Mouse (Mus musculus): Measurements from ENCODE around the gene Plp2. TPM values are rescaled to one million over a fixed set of nuclear protein-coding genes. Genes with fewer than 3 reads are reported as not detected.

Gene Plp2
- polyA plus RNA-seq, 1 experiment from 2014 or later, result 51.5 TPM

Other genes starting within 250 kb of the Plp2 start
- 0.09 TPM in 1 of 2 replicates, not detected in the other for gene Foxp3, start 97.7 kb downstream of the Plp2 start, polyA plus RNA-seq (2014; fragmentation: Nextera tagmentation; extraction: Ambion mirVana)
- 2.6 and 3.3 TPM in 2 replicates for gene Ppp1r3f, start 97.1 kb downstream of the Plp2 start, polyA plus RNA-seq (2014; fragmentation: Nextera tagmentation; extraction: Ambion mirVana)
- gene Ccdc22, start 65.9 kb downstream of the Plp2 start, polyA plus RNA-seq (2014; fragmentation: Nextera tagmentation; extraction: Ambion mirVana), result 37.0 and 44.0 TPM in 2 replicates
- not detected in 2 replicates for gene Cacna1f, start 64.3 kb downstream of the Plp2 start, polyA plus RNA-seq (2014; fragmentation: Nextera tagmentation; extraction: Ambion mirVana)
- 69.2 and 96.1 TPM in 2 replicates for gene Syp, start 32.9 kb downstream of the Plp2 start, polyA plus RNA-seq (2014; fragmentation: Nextera tagmentation; extraction: Ambion mirVana)
- gene Prickle3, start 14.1 kb downstream of the Plp2 start, polyA plus RNA-seq (2014; fragmentation: Nextera tagmentation; extraction: Ambion mirVana), result 0.94 and 1.6 TPM in 2 replicates
- 0.13 TPM in 1 of 2 replicates, not detected in the other for gene Magix, start 9.9 kb upstream of the Plp2 start, polyA plus RNA-seq (2014; fragmentation: Nextera tagmentation; extraction: Ambion mirVana)
- gene Gpkow, start 25.7 kb upstream of the Plp2 start, polyA plus RNA-seq (2014; fragmentation: Nextera tagmentation; extraction: Ambion mirVana), result 56.2 and 57.4 TPM in 2 replicates
- 30.2 and 31.3 TPM in 2 replicates for gene Wdr45, start 42.9 kb upstream of the Plp2 start, polyA plus RNA-seq (2014; fragmentation: Nextera tagmentation; extraction: Ambion mirVana)
- not detected in 2 replicates for gene Gm45208, start 50.9 kb upstream of the Plp2 start, polyA plus RNA-seq (2014; fragmentation: Nextera tagmentation; extraction: Ambion mirVana)
- gene Praf2, start 57.0 kb upstream of the Plp2 start, polyA plus RNA-seq (2014; fragmentation: Nextera tagmentation; extraction: Ambion mirVana), result 139 and 145 TPM in 2 replicates
- 43.8 and 45.3 TPM in 2 replicates for gene Ccdc120, start 79.5 kb upstream of the Plp2 start, polyA plus RNA-seq (2014; fragmentation: Nextera tagmentation; extraction: Ambion mirVana)
- 16.1 and 23.9 TPM in 2 replicates for gene Tfe3, start 91.2 kb upstream of the Plp2 start, polyA plus RNA-seq (2014; fragmentation: Nextera tagmentation; extraction: Ambion mirVana)
- gene Gripap1, start 118.4 kb upstream of the Plp2 start, polyA plus RNA-seq (2014; fragmentation: Nextera tagmentation; extraction: Ambion mirVana), result 44.0 and 50.4 TPM in 2 replicates
- gene Kcnd1, start 150.9 kb upstream of the Plp2 start, polyA plus RNA-seq (2014; fragmentation: Nextera tagmentation; extraction: Ambion mirVana), result 1.3 and 1.6 TPM in 2 replicates
- 31.8 and 36.9 TPM in 2 replicates for gene Otud5, start 170.0 kb upstream of the Plp2 start, polyA plus RNA-seq (2014; fragmentation: Nextera tagmentation; extraction: Ambion mirVana)
- 11.3 and 15.1 TPM in 2 replicates for gene Pim2, start 206.9 kb upstream of the Plp2 start, polyA plus RNA-seq (2014; fragmentation: Nextera tagmentation; extraction: Ambion mirVana)
- gene Slc35a2, start 212.6 kb upstream of the Plp2 start, polyA plus RNA-seq (2014; fragmentation: Nextera tagmentation; extraction: Ambion mirVana), result 17.1 and 17.8 TPM in 2 replicates
- 144 and 172 TPM in 2 replicates for gene Pqbp1, start 227.9 kb upstream of the Plp2 start, polyA plus RNA-seq (2014; fragmentation: Nextera tagmentation; extraction: Ambion mirVana)
- gene Timm17b, start 228.0 kb upstream of the Plp2 start, polyA plus RNA-seq (2014; fragmentation: Nextera tagmentation; extraction: Ambion mirVana), result 193 and 227 TPM in 2 replicates
- gene Gm10491, start 236.4 kb upstream of the Plp2 start, polyA plus RNA-seq (2014; fragmentation: Nextera tagmentation; extraction: Ambion mirVana), result not detected in 2 replicates
- gene Gm10490, start 238.2 kb upstream of the Plp2 start, polyA plus RNA-seq (2014; fragmentation: Nextera tagmentation; extraction: Ambion mirVana), result not detected in 2 replicates
- 84.4 and 111 TPM in 2 replicates for gene Pcsk1n, start 248.4 kb upstream of the Plp2 start, polyA plus RNA-seq (2014; fragmentation: Nextera tagmentation; extraction: Ambion mirVana)

Measured in forebrain, embryonic 14.5 days (tissue).